Mouse (Mus musculus) spleen, postnatal 4 days (tissue): ENCODE results near the gene Clk3.

ENCODE experiments used
- DNase-seq, 2 experiments: peaks; one replicate each; pipeline ENCODE4 v3.0.0; 2022; ENCODE audit warnings: low spot score in 2 of 2

The Clk3 gene

GRCm38 (mm10) chr9:57765364-57766351, at the start of gene Clk3:
Gene Clk3 (minus strand): TSS chr9:57765860.
- DNase-seq: peak; percentile 75 to 89

- no peak for DNase-seq
Observed at GRCm38 (mm10) chr9:57814866-57815265, 49.2 kb upstream of the Clk3 start.

GRCm38 (mm10) chr9:57814014-57814413, 48.4 kb upstream of the Clk3 start:
- DNase-seq: no peak

GRCm38 (mm10) chr9:57811793-57812733, 46.4 kb upstream of the Clk3 start:
- DNase-seq: no peak

GRCm38 (mm10) chr9:57810691-57811090, 45.0 kb upstream of the Clk3 start:
- no peak for DNase-seq

GRCm38 (mm10) chr9:57808771-57809310, 43.2 kb upstream of the Clk3 start:
- no peak for DNase-seq

GRCm38 (mm10) chr9:57807174-57807651, 41.6 kb upstream of the Clk3 start:
- DNase-seq: no peak

- DNase-seq: no peak
Observed at GRCm38 (mm10) chr9:57806066-57806481, 40.4 kb upstream of the Clk3 start.

- no peak for DNase-seq
Observed at GRCm38 (mm10) chr9:57805087-57805737, 39.6 kb upstream of the Clk3 start.

GRCm38 (mm10) chr9:57803839-57804238, 38.2 kb upstream of the Clk3 start:
- no peak for DNase-seq

GRCm38 (mm10) chr9:57803047-57803446, 37.4 kb upstream of the Clk3 start:
- DNase-seq: no peak

GRCm38 (mm10) chr9:57800325-57800975, 34.8 kb upstream of the Clk3 start:
- DNase-seq: no peak

- no peak for DNase-seq
Observed at GRCm38 (mm10) chr9:57798725-57799253, 33.1 kb upstream of the Clk3 start.

- no peak for DNase-seq
Observed at GRCm38 (mm10) chr9:57797456-57797855, 31.8 kb upstream of the Clk3 start.

- no peak for DNase-seq
Observed at GRCm38 (mm10) chr9:57789733-57790132, 24.1 kb upstream of the Clk3 start.

GRCm38 (mm10) chr9:57782656-57783055, 17.0 kb upstream of the Clk3 start:
- no peak for DNase-seq

GRCm38 (mm10) chr9:57775736-57776135, 10.1 kb upstream of the Clk3 start:
- no peak for DNase-seq

GRCm38 (mm10) chr9:57775026-57775425, 9.4 kb upstream of the Clk3 start:
- no peak for DNase-seq

GRCm38 (mm10) chr9:57774168-57774567, 8.5 kb upstream of the Clk3 start:
- DNase-seq: no peak

GRCm38 (mm10) chr9:57773754-57774153, 8.1 kb upstream of the Clk3 start:
- no peak for DNase-seq
